Mouse (Mus musculus): Measurements from ENCODE around the gene Nup62. TPM values are rescaled to one million over a fixed set of nuclear protein-coding genes. Genes with fewer than 3 reads are reported as not detected.
"Not testable (repeated sequence)": the region's sequence is repeated elsewhere in the genome, so short reads cannot be mapped to it uniquely, and the experiment has no call there.

Nup62 gene
- polyA plus RNA-seq, 1 experiment = 59.4 TPM

DNA sequence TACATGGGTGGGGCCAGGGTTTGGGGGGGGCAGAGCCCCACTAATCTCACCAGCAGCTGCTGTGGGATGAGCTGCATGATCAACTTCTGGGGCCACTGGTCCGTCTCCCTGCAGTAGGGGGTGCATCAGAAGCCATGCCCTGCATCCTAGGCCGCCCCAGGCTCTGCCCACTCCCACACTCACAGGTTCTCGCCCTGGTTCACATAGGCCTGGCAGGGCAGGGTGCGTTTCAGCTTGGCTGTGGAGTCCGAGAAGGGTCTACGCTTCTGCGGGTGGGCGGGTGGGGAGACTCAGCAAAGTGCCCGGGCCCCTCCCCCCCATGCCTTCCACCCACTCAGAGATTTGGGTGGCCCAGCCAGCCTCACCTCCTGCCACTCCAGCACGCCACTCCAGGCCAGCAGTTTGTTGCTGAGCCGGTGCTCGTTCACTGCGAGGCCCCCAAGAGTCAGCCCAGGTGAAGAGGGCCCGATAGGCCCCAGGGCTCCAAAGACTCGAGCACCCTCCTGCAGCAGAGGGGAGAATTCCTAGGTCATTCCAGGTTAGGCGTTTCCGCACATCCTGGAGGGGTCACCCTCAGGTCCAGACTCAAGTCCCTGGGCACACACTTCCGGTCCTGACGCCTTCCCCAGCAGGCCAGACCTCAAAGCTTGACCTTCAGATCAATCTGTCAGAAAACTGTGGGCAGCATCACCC lies 51.3 kb downstream of the Nup62 start:
- TF ChIP-seq FLI1 (IDR thresholded peaks at IDR 0.05; ENCODE audit: low read length) (no peak), GATA1 (IDR thresholded peaks at IDR 0.05; ENCODE audit: borderline replicate concordance, low read length) (no peak)
- Histone ChIP-seq H3K36me3 (replicated peaks; ENCODE audit: low read length) (peaks cover 54% of the 10 kb centered on the region), H3K4me3 (replicated peaks) (peak overlapping the region; percentile 88), H3K9me3 (no peaks in the 10 kb centered on the region), H3K4me1 (peaks cover 72% of the 10 kb centered on the region), H3K27me3 (replicated peaks) (no peaks in the 10 kb centered on the region)

DNA sequence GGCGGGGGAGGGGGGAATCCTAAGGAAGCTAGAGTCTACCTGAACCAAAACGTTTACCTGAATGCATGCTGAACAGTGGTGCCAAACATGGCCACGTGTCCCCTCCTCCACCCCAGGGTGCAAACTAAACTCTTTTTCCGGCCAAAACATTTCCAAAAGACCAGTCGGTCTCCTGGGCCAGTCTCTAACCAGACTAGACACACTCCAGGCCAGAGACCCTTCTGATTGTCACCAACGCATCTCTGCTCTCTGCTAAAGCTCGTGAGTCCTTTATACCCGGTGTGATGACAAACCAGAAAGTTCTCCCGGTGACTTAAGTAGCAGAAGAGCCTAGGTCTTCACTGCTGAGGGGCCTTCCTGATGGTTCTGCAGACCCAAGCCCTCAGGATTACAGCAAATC lies 51.9 kb downstream of the Nup62 start:
- Histone ChIP-seq H3K9me3 (no peaks in the 10 kb centered on the region), H3K4me3 (replicated peaks) (peak overlapping the region; percentile 94), H3K4me1 (peaks cover 76% of the 10 kb centered on the region)

DNA sequence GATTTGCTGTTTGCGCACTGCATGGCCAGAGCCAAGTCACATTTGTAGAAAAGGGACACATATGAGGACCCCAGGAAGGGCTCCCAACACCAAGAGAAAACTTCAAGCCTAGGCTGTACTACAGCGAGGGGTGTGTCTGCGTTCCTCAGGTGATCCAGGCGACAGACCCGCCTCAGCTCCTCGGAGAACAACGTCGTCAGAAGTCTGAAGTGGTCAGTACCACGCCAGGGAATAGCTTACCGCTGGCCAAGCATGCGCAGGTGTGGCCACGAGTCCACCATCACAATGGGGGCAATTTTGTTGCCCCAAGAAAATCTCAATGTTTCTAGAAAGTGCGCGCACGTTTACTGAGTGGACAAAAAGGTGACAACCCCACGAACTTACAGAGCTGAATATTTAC lies 52.6 kb downstream of the Nup62 start:
- no peak for TF ChIP-seq GATA1 (IDR thresholded peaks at IDR 0.05; ENCODE audit: borderline replicate concordance, low read length)
- TF ChIP-seq FLI1 (IDR thresholded peaks at IDR 0.05; ENCODE audit: low read length) = no peak
- no peaks in the 10 kb centered on the region for H3K27me3 ChIP-seq (replicated peaks)
- peaks cover 71% of the 10 kb centered on the region for H3K4me1 ChIP-seq
- H3K36me3 ChIP-seq (replicated peaks; ENCODE audit: low read length) = peaks cover 41% of the 10 kb centered on the region
- H3K9me3 ChIP-seq = no peaks in the 10 kb centered on the region
- peak overlapping the region; percentile 94 for H3K4me3 ChIP-seq (replicated peaks)

More for the DNA sequence above, 51.9 kb downstream of the Nup62 start:
- no peaks in the 10 kb centered on the region for H3K27me3 ChIP-seq (replicated peaks)
- TF ChIP-seq FLI1 (IDR thresholded peaks at IDR 0.05; ENCODE audit: low read length) (no peak), GATA1 (IDR thresholded peaks at IDR 0.05; ENCODE audit: borderline replicate concordance, low read length) (no peak)
- H3K36me3 ChIP-seq (replicated peaks; ENCODE audit: low read length) = peaks cover 47% of the 10 kb centered on the region

DNA sequence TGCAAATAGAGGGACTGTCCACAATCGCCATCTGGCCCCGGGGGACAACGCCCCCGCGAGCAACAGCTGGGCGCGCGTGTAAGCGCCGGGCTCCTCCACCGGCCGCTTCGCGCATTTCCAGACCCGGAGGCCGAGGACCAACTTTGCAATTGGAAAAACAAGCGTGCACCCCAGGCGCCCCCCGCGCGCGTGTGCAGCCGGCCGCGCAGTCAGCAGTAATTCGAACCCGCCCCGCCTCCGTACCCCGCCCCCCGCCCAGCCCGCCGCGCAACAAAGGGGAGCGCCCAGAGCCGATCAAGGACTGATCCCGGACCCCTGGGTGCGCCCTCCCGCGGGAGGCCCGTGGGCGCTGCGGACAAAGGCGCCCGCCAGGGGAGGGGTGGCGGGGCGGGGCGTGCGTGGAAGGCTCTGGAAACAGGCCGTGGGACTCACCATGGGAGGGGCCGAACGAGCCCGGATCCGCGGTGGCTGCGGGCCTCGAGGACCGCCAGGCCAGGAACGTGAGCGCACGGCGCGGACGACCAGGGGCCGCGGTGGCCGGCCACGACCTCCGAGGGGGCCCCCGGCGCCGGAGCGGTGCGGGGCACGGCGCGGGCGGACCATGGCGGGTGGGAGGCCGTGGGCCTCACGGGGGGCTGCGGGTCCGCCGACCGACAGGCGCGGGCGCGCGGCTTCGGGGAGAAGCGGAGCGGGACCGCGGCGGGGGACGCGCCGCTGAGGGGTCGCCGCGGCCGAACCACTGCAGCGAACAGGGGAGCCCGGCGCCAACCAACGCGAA lies 53.2 kb downstream of the Nup62 start:
- peaks cover 64% of the 10 kb centered on the region for H3K4me1 ChIP-seq
- peaks cover 34% of the 10 kb centered on the region for H3K36me3 ChIP-seq (replicated peaks; ENCODE audit: low read length)
- no peaks in the 10 kb centered on the region for H3K9me3 ChIP-seq
- no peaks in the 10 kb centered on the region for H3K27me3 ChIP-seq (replicated peaks)
- peak overlapping the region; percentile 94 for H3K4me3 ChIP-seq (replicated peaks)
- TF ChIP-seq GATA1 (IDR thresholded peaks at IDR 0.05; ENCODE audit: borderline replicate concordance, low read length) (no peak), FLI1 (IDR thresholded peaks at IDR 0.05; ENCODE audit: low read length) (no peak)

DNA sequence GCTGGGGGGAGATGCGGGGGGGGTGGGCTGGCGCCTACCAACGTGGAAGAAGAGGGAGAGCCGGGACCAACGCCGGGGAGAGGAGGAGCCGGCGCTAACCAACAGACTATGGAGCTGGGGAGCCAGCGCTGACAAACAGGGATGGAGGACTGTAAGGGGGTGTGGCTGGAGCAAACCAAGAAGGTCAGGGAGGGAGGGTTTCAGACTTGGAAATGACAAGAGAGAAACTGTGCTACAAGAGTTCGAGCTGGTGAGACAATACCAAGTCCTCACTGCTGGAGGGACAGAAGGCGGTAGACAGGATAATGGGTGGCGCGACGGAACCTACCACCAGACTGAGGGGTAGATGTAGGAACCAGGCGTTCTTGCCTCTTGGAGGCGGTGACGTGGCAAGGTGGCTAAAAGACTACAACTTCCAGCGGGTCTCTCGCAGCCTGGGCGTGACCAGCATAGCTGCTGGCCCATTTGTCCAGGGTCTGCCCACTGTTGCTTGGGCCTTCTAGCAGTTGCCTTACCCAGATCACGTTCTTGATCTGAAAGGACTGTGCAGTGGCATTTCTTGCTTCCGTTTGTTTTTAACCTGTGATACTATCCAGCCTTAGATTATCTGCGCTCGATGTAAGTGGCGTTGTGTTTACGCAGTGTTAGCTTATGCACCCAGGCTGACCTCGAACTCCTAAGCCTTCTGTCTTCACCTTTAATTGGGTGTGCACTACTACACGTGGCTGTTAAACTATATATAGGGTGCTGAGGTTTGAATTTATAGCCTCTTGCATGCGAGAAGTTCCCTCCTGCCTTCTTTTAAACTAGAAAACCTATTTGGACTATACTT lies 54.0 kb downstream of the Nup62 start, which contains the start of gene Ptov1:
TSS of gene Ptov1 (minus strand) at position 92 of the 832 bp plus-strand sequence.
- peaks cover 58% of the 10 kb centered on the region for H3K4me1 ChIP-seq
- peaks cover 26% of the 10 kb centered on the region for H3K36me3 ChIP-seq (replicated peaks; ENCODE audit: low read length)
- no peaks in the 10 kb centered on the region for H3K9me3 ChIP-seq
- H3K27me3 ChIP-seq (replicated peaks) = no peaks in the 10 kb centered on the region
- TF ChIP-seq FLI1 (IDR thresholded peaks at IDR 0.05; ENCODE audit: low read length) (no peak), GATA1 (IDR thresholded peaks at IDR 0.05; ENCODE audit: borderline replicate concordance, low read length) (no peak)
- H3K4me3 ChIP-seq (replicated peaks) = peak within 1 kb of the TSS; percentile 94

DNA sequence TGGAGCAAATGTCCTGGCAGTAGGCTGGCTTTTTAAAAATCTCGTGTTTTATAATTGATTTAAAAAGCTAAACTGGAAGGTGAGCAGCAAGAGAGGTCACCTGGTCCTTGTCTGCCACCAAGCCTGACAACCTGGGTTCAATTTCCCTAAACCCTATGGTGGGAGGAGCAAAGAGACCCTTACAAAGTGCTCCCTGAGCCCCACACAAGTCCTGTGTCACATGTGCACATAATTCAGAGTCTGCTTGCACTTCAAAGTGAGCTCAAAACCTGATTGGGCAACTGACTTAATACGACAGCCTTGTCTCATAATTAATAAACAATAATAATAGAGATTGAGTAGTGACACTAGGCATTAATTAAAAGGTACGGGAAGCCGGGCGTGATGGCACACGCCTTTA lies 54.7 kb downstream of the Nup62 start:
- TF ChIP-seq FLI1 (IDR thresholded peaks at IDR 0.05; ENCODE audit: low read length) = no peak
- no peak for TF ChIP-seq GATA1 (IDR thresholded peaks at IDR 0.05; ENCODE audit: borderline replicate concordance, low read length)
- Histone ChIP-seq H3K9me3 (no peaks in the 10 kb centered on the region), H3K4me3 (replicated peaks) (peak overlapping the region; percentile 94), H3K4me1 (peaks cover 58% of the 10 kb centered on the region), H3K36me3 (replicated peaks; ENCODE audit: low read length) (peaks cover 21% of the 10 kb centered on the region), H3K27me3 (replicated peaks) (no peaks in the 10 kb centered on the region)

DNA sequence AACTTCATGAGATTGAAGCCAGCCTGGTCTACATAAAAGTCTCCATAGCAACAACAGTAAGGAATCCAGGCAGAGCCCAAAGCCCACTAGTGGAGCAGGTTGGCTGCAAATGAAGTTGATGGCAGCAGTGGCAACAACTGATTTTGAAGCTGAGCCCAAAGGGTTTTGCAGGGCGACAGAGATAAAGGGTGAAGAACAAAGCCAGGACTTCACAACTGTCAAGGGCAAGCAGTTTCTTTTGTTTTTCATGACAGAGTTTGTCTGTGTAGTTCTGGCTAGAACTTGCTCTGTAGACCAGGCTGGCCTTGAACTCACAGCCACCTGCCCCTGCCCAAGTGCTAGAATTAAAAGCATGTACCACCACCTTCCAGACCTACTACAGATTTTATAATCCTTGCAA lies 55.3 kb downstream of the Nup62 start:
- H3K36me3 ChIP-seq (replicated peaks; ENCODE audit: low read length) = peaks cover 22% of the 10 kb centered on the region
- no peak overlapping the region for H3K4me3 ChIP-seq (replicated peaks)
- H3K9me3 ChIP-seq = no peaks in the 10 kb centered on the region
- peaks cover 55% of the 10 kb centered on the region for H3K4me1 ChIP-seq
- H3K27me3 ChIP-seq (replicated peaks) = no peaks in the 10 kb centered on the region
- TF ChIP-seq FLI1 (IDR thresholded peaks at IDR 0.05; ENCODE audit: low read length) (no peak), GATA1 (IDR thresholded peaks at IDR 0.05; ENCODE audit: borderline replicate concordance, low read length) (no peak)

DNA sequence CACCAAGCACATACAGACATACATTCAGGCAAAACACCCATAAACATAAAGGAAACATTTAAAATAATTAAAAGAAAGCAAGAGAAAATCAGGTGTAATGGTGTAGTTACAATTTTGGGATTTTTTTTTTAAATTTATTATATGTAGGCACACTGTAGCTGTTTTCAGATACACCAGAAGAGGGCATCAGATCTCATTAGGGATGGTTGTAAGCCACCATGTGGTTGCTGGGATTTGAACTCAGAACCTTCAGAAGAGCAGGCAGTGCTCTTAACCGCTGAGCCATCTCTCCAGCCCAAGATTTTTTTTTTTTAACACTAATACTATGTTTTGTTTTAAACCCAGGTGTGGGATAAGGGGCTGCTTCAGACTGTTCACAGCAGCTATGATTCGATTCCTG lies 55.9 kb downstream of the Nup62 start:
- H3K4me1 ChIP-seq = peaks cover 49% of the 10 kb centered on the region
- not testable (repeated sequence) for H3K27me3 ChIP-seq (replicated peaks)

DNA sequence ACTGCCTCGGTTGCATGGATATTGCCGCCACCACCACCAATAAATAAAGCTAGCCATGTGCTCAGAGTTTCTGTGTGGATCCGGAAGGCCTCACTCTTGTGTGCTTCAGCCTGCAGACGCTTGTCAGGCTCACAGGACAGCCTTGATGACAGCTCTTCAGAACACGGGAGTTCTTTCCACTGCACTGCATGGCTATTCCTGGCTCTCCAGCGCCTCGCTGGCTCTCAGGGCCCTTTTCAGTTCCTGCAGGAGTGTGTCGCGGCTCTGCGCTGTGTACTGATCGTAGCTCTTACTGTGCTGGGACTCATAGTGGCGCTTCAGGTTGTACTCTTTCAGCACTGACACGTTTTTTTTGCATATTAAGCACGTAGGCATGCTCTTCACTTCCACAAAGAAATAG lies 61.9 kb downstream of the Nup62 start:
- H3K9me3 ChIP-seq = no peaks in the 10 kb centered on the region
- TF ChIP-seq GATA1 (IDR thresholded peaks at IDR 0.05; ENCODE audit: borderline replicate concordance, low read length) = no peak
- no peak for TF ChIP-seq FLI1 (IDR thresholded peaks at IDR 0.05; ENCODE audit: low read length)
- H3K4me3 ChIP-seq (replicated peaks) = no peak overlapping the region
- peaks cover 15% of the 10 kb centered on the region for H3K4me1 ChIP-seq
- H3K27me3 ChIP-seq (replicated peaks) = no peaks in the 10 kb centered on the region
- H3K36me3 ChIP-seq (replicated peaks; ENCODE audit: low read length) = peaks cover 73% of the 10 kb centered on the region

More for the DNA sequence above, 55.9 kb downstream of the Nup62 start:
- H3K9me3 ChIP-seq; H3K4me3 ChIP-seq (replicated peaks): not testable (repeated sequence)
- H3K36me3 ChIP-seq (replicated peaks; ENCODE audit: low read length) = peaks cover 21% of the 10 kb centered on the region

Other genes with a start within 250 kb of the Nup62 start
- gene Napsa, start 243.7 kb upstream of the Nup62 start, polyA plus RNA-seq (2012; ENCODE audit: insufficient read depth, low replicate concordance) = 2.4 and 14.1 TPM in 2 replicates
- gene Kcnc3, start 225.4 kb upstream of the Nup62 start, polyA plus RNA-seq (2012; ENCODE audit: insufficient read depth, low replicate concordance) = 1.8 and 4.0 TPM in 2 replicates
- gene Myh14, start 145.2 kb upstream of the Nup62 start, polyA plus RNA-seq (2012; ENCODE audit: insufficient read depth, low replicate concordance) = 0.02 TPM in 1 of 2 replicates, not detected in the other
- gene Izumo2, start 107.3 kb upstream of the Nup62 start, polyA plus RNA-seq (2012; ENCODE audit: insufficient read depth, low replicate concordance) = not detected in 2 replicates
- 63.8 and 68.6 TPM in 2 replicates for gene Vrk3, start 67.7 kb upstream of the Nup62 start, polyA plus RNA-seq (2012; ENCODE audit: insufficient read depth, low replicate concordance)
- 0.12 TPM in 1 of 2 replicates, not detected in the other for gene Zfp473, start 65.0 kb upstream of the Nup62 start, polyA plus RNA-seq (2012; ENCODE audit: insufficient read depth, low replicate concordance)
- 3.0 and 3.6 TPM in 2 replicates for gene Il4i1, start 299 bp downstream of the Nup62 start, polyA plus RNA-seq (2012; ENCODE audit: insufficient read depth, low replicate concordance)
- gene Atf5, start 570 bp downstream of the Nup62 start, polyA plus RNA-seq (2012; ENCODE audit: insufficient read depth, low replicate concordance) = 279 and 321 TPM in 2 replicates
- 372 and 2,506 TPM in 2 replicates for gene Akt1s1, start 32.9 kb downstream of the Nup62 start, polyA plus RNA-seq (2012; ENCODE audit: insufficient read depth, low replicate concordance)
- gene Tbc1d17, start 33.0 kb downstream of the Nup62 start, polyA plus RNA-seq (2012; ENCODE audit: insufficient read depth, low replicate concordance) = 44.5 TPM in 2 replicates
- 30.0 and 36.4 TPM in 2 replicates for gene Pnkp, start 41.1 kb downstream of the Nup62 start, polyA plus RNA-seq (2012; ENCODE audit: insufficient read depth, low replicate concordance)
- gene Ptov1, start 53.7 kb downstream of the Nup62 start, polyA plus RNA-seq (2012; ENCODE audit: insufficient read depth, low replicate concordance) = 191 and 368 TPM in 2 replicates
- 249 and 952 TPM in 2 replicates for gene Med25, start 76.6 kb downstream of the Nup62 start, polyA plus RNA-seq (2012; ENCODE audit: insufficient read depth, low replicate concordance)
- 69.9 and 126 TPM in 2 replicates for gene Fuz, start 80.0 kb downstream of the Nup62 start, polyA plus RNA-seq (2012; ENCODE audit: insufficient read depth, low replicate concordance)
- gene Ap2a1, start 113.4 kb downstream of the Nup62 start, polyA plus RNA-seq (2012; ENCODE audit: insufficient read depth, low replicate concordance) = 137 and 235 TPM in 2 replicates
- 0.62 TPM in 1 of 2 replicates, not detected in the other for gene Tsks, start 127.1 kb downstream of the Nup62 start, polyA plus RNA-seq (2012; ENCODE audit: insufficient read depth, low replicate concordance)
- 0.82 TPM in 1 of 2 replicates, not detected in the other for gene Cpt1c, start 158.8 kb downstream of the Nup62 start, polyA plus RNA-seq (2012; ENCODE audit: insufficient read depth, low replicate concordance)
- 7.0 and 74.9 TPM in 2 replicates for gene Prmt1, start 170.5 kb downstream of the Nup62 start, polyA plus RNA-seq (2012; ENCODE audit: insufficient read depth, low replicate concordance)
- 44.2 and 87.0 TPM in 2 replicates for gene Irf3, start 181.6 kb downstream of the Nup62 start, polyA plus RNA-seq (2012; ENCODE audit: insufficient read depth, low replicate concordance)
- 44.7 and 73.7 TPM in 2 replicates for gene Bcl2l12, start 182.6 kb downstream of the Nup62 start, polyA plus RNA-seq (2012; ENCODE audit: insufficient read depth, low replicate concordance)
- 219 and 387 TPM in 2 replicates for gene Scaf1, start 200.3 kb downstream of the Nup62 start, polyA plus RNA-seq (2012; ENCODE audit: insufficient read depth, low replicate concordance)
- gene Rras, start 201.9 kb downstream of the Nup62 start, polyA plus RNA-seq (2012; ENCODE audit: insufficient read depth, low replicate concordance) = 26.5 and 83.1 TPM in 2 replicates
- gene Prr12, start 236.8 kb downstream of the Nup62 start, polyA plus RNA-seq (2012; ENCODE audit: insufficient read depth, low replicate concordance) = 63.6 and 73.6 TPM in 2 replicates
- 150 and 186 TPM in 2 replicates for gene Nosip, start 246.3 kb downstream of the Nup62 start, polyA plus RNA-seq (2012; ENCODE audit: insufficient read depth, low replicate concordance)
- gene Prrg2, start 246.6 kb downstream of the Nup62 start, polyA plus RNA-seq (2012; ENCODE audit: insufficient read depth, low replicate concordance) = 91.5 and 106 TPM in 2 replicates